Mouse (Mus musculus): ENCODE data around the gene Irgm2.

GRCm38 (mm10) chr11:58250550-58250949 lies 51.1 kb downstream of the Irgm2 start:
- TF ChIP-seq CTCF (IDR thresholded peaks at IDR 0.05; ENCODE audit: extremely low read depth, insufficient read length, insufficient replicate concordance, low read depth, low read length), result no peak
- TF ChIP-seq POLR2A (IDR thresholded peaks at IDR 0.05; ENCODE audit: low read depth, low read length), result no peak
